In genomic region chr17:66224241-66224640, GRCm38 (mm10) we compare ENCODE assay signal across 11 mouse cellular contexts.
DNase-seq lines count a peak whose midpoint lies in the region; ATAC-seq lines count a peak whose summit lies in the region.
"Had no signal": no experiment of that assay in that cellular context is flagged by ENCODE, and none has a peak within 500 bp of the region (broad histone marks: within the 10 kb centered on the region; RNA-seq: fewer than 3 reads in every experiment).

No protein-coding gene starts in this region.

- no peak for ATAC-seq in heart, embryonic 13.5 days (ENCODE audit: extremely low read depth, insufficient number of reproducible peaks, low FRiP score, low TSS enrichment)
- ATAC-seq in limb, embryonic 13.5 days (ENCODE audit: low FRiP score, low read depth): 0 out of 2 replicates have a peak, but pooled peaks have one; percentile 44
- ATAC-seq: forebrain, embryonic 16.5 days; inflammation-experienced regulatory T-cells, adult 6 months had no signal

- no peak overlapping the region for H3K4me3 ChIP-seq in heart, embryonic 13.5 days
- H3K4me3 ChIP-seq in limb, embryonic 13.5 days: no peak overlapping the region
- no peak overlapping the region for H3K4me3 ChIP-seq in limb, embryonic 10.5 days

- H3K27me3 ChIP-seq in heart, embryonic 13.5 days (replicated peaks): peaks cover 3% of the 10 kb centered on the region
- H3K27me3 ChIP-seq in limb, embryonic 13.5 days: no peaks in the 10 kb centered on the region
- H3K27me3 ChIP-seq in limb, embryonic 10.5 days (ENCODE audit: low read depth, poor library complexity, severe bottlenecking): no peaks in the 10 kb centered on the region

- no peaks in the 10 kb centered on the region for H3K9me3 ChIP-seq in heart, embryonic 13.5 days
- H3K9me3 ChIP-seq in limb, embryonic 13.5 days: no peaks in the 10 kb centered on the region
- H3K9me3 ChIP-seq in limb, embryonic 10.5 days (replicated peaks): no peaks in the 10 kb centered on the region

- no peaks in the 10 kb centered on the region for H3K36me3 ChIP-seq in heart, embryonic 13.5 days
- no peaks in the 10 kb centered on the region for H3K36me3 ChIP-seq in limb, embryonic 13.5 days
- no peaks in the 10 kb centered on the region for H3K36me3 ChIP-seq in limb, embryonic 10.5 days

- WGBS in heart, embryonic 13.5 days: 53% methylated on average over 7 of the region's 7 CpGs
- WGBS in limb, embryonic 13.5 days: 57% methylated on average over 7 of the region's 7 CpGs
- 77% methylated on average over 7 of the region's 7 CpGs for WGBS in limb, embryonic 10.5 days

- H3K27ac ChIP-seq in heart, embryonic 13.5 days (replicated peaks): no peak overlapping the region
- H3K27ac ChIP-seq in limb, embryonic 13.5 days: no peak overlapping the region
- H3K27ac ChIP-seq in limb, embryonic 10.5 days: no peak overlapping the region

- DNase-seq in heart, postnatal 25 days (ENCODE audit: low spot score): no peak
- DNase-seq in limb, embryonic 10.5 days (ENCODE audit: low spot score): no peak
- peak; percentile 38 for DNase-seq in 3134 (ENCODE audit: extremely low read depth, insufficient read length, low spot score)
- DNase-seq in ES-CJ7 (ENCODE audit: low read depth, low spot score): peak; percentile 39
- no peak for DNase-seq in urinary bladder, postnatal 36 days (ENCODE audit: low spot score in 2 of 2)
- DNase-seq: gastrocnemius, postnatal 25 days; right cerebral cortex, adult 18-20 months had no signal

- H3K4me1 ChIP-seq in heart, embryonic 13.5 days: 0 out of 2 replicates have a peak, but pooled peaks cover 3% of the 10 kb centered on the region
- H3K4me1 ChIP-seq in limb, embryonic 13.5 days: no peaks in the 10 kb centered on the region
- H3K4me1 ChIP-seq in limb, embryonic 10.5 days: no peaks in the 10 kb centered on the region

- no peak overlapping the region for H3K9ac ChIP-seq in heart, embryonic 13.5 days
- no peak overlapping the region for H3K9ac ChIP-seq in limb, embryonic 13.5 days

- peak overlapping the region; percentile 15; the same call in 1 of the 2 replicates for H3K4me2 ChIP-seq in heart, embryonic 13.5 days
- H3K4me2 ChIP-seq in limb, embryonic 13.5 days (replicated peaks): no peak overlapping the region

- intact Hi-C loops in heart, postnatal 25 days (cut with DNase I): no loop called here

Comparison
In these comparisons a context has a peak if more than half of its experiments do, and no peak if none do; other contexts are left out.
1. DNase-seq: peak in 3134 (single experiment) and ES-CJ7 (single experiment); none in heart, postnatal 25 days (single experiment), limb, embryonic 10.5 days (single experiment) and urinary bladder, postnatal 36 days (0 of 2).